Mouse (Mus musculus): ENCODE data around the gene Akirin2.
"Not testable (repeated sequence)": the region's sequence is repeated elsewhere in the genome, so short reads cannot be mapped to it uniquely, and the experiment has no call there.

DNA sequence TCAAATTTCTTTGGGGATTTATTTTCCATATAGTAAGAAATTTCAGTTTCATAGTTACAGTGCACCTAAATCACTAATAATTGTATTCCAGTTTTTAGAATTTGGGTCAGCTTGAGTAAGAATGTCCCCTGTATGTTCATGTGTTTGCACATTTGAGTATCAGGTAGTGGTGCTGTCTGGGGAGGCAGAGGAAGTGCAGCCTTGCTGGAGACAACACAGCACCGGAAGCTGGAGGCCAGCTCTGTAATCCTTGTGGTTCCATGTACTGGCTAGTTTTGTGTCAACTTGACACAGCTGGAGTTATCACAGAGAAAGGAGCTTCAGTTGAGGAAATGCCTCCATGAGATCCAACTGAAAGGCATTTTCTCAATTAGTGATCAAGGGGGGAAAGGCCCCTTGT, 30.8 kb downstream of the Akirin2 start:
- TF ChIP-seq MAFK (IDR thresholded peaks at IDR 0.05; ENCODE audit: insufficient read depth, low read depth, low read length); ZC3H11A (IDR thresholded peaks at IDR 0.05; ENCODE audit: borderline replicate concordance, low read depth, low read length): not testable (repeated sequence)
